Mouse (Mus musculus) large intestine, adult 2 months (tissue): ENCODE measurements at regions not wholly inside any gene's neighbourhood (a gene's known extent, or its start where the extent isn't known, plus 50 kb on each side); places are given as distances from the start of the nearest gene placed in this dataset.

Experiments
- DNase-seq: peaks from one replicate; pipeline ENCODE4 v3.0.0-alpha.2; 2012; ENCODE audit warnings: low read depth, low spot score
- WGBS: fragments of 180-500 bp; shearing (Covaris S2); methylation state at CpG from one replicate; pipeline ENCODE4 v1.1.7; 2018; 5-methylcytosine and 5-hydroxymethylcytosine counted together

DNA sequence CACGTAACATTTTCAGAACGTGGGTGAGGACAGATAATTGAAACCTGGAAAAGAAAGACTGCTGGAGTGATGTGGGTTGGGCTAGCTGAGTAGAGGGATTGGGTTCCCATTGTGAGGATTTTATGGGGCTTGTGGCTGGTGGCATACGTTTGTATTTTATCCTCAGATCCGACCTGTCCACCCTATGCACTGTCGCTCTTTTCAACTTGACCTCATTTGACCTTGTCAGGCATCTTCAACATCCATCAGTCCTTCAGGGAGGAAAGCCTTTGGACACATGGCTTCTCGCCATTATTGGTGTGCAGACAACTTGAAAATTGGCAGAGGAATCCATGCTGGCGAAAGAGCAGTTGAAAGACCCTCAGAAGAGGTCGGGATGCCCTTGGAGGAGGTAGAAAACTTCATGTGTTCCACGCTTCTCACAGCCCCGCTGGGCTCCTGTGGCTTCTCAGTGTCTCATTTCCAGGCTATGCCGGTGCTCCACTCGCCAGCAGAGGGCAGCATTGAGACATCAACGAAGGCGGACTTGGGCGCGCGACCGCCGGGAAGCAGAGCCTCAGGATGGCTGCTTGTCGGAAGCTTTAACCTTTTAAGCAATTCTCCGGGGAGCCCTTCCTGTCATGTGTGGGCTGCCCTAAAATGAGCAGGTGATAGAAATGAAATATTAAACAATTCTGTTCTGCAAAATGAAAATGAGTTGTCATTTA is 896.8 kb upstream of the Car8 start:
- DNase-seq, result peak; percentile 57
- WGBS, result 9% methylated on average over 21 of the region's 21 CpGs

DNA sequence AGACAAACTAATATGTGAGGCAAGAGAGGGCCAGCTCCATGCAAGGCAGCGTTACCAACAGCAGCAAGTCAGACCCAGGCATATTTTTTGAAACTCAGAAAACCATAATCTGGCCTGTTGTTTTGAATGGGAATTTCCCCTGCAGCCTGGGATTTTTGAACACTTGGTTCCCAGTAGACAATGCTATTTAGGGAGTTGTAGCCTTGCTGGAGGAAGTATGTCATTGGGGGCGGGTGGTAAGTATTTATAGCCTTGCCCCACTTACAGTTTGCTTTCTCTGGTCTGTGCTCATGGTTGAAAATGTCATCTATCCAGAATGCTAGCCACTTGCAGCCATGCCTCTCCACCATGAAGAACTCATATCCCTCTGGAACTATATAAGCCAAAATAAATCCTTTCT is 894.9 kb upstream of the Car8 start:
- 55% methylated on average over 2 of the region's 2 CpGs for WGBS
- no peak for DNase-seq

GRCm38 (mm10) chr4:9132982-9133625 is 894.3 kb upstream of the Car8 start:
- DNase-seq, result no peak
- WGBS, result 49% methylated on average over 12 of the region's 12 CpGs

DNA sequence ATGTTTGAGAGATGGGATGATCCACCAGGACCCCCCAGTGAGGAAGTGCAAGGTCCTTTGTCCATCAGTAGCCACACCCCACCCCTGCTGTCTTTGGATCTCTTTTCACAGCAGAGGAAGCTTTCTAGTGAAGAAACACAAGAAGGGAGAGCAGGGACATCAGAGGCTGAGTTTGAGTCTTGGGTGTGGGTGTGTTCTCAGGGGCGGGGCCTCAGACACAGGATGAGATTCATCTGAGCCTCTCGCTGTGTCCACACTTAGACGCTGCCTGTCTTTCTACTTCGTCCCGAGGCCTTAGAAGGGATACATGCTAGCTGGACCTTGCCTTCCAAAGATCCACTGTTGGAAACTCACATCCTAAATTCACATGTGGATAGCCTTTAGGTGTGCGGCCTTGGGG is 893.5 kb upstream of the Car8 start:
- WGBS, result 81% methylated on average over 6 of the region's 6 CpGs
- DNase-seq, result no peak

DNA sequence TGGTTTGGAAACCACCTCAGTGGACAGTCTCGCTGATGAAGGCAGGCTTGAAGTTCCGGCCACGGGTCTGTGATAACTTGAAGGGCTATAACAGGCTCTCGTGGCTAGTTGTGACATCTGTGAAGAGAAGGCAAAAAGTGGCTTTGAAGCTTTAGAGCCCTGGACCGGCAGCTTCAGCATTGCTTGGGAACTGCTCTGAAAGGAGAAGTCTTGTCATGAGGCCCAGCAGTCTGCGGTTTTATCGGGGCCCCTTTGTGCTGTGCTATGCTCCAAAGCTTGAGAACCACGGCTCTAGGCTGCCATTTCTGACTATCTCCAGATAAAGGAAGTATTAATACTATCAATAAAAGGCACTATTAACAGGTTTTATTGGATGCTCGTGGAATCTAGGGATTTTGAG is 892.8 kb upstream of the Car8 start:
- WGBS, result 77% methylated on average over 9 of the region's 9 CpGs
- no peak for DNase-seq

- WGBS, result 39% methylated on average over 11 of the region's 11 CpGs
- peak; percentile 46 for DNase-seq
Observed at GRCm38 (mm10) chr4:9125236-9125963, 886.6 kb upstream of the Car8 start.

GRCm38 (mm10) chr4:9124586-9125232 is 885.9 kb upstream of the Car8 start:
- peak; percentile 57 for DNase-seq
- WGBS, result 79% methylated on average over 4 of the region's 4 CpGs

GRCm38 (mm10) chr4:9124109-9124508 is 885.3 kb upstream of the Car8 start:
- 25% methylated on average over 5 of the region's 5 CpGs for WGBS
- DNase-seq, result peak; percentile 64

DNA sequence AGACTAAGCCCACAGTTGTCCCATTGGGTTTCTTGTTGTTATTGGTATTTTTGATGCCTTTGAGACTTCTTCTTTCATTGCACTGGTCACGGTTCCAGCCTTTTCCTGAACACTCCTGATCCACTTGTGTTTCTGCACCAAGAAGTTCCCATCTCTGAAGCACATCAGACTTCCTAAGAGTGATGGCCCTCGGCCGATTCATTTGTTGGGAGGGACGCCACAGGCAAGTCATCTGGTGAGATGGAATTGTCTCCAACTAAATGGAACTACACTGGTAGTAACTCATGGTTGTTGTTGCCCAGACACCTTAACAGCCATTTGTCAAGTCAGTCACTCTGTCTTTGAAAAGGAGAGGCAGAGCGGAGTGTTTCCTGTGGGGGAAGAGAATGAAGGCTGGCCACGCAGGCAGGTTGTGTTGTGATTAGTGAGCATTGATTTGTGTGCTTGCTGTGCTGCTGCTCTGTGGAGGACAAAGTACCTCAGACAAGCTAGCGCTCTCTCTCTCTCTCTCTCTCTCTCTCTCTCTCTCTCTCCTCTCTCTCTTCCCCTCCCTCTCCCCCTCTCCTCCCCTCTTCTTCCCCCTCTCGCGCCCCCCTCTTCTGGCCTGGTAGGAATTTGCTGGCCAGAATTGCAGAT is 884.7 kb upstream of the Car8 start:
- DNase-seq, result no peak
- 84% methylated on average over 9 of the region's 9 CpGs for WGBS

DNA sequence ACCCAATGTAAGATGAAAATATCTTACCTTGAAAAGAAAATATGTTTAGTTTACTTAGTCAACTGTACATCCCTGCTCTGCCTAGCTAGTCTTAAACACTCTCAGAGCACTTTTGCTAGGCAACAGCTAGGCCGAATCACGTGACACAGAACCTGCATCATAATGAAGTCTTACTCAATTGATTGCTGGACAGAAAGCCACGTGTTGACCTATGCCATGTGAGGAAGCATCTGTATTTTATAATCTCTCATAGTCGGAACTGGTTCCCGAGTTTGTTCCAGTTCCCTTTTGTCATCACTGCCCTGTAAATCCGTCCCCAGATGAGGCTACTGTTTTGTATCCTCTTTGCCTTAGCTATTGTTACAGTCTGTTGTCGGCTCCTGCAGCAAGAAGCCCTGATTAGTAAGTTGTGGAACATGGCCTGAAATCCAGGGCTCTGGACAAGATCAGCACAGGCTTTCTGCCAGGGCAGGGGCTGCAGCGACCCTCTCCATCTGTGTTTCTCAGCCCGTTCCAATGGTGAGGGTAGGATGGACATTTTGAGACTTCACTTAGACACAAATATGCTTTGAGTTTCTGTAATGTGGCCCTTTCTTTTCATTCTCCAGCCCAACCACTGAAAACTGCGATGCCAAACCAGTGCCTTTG is 883.9 kb upstream of the Car8 start:
- no peak for DNase-seq
- 82% methylated on average over 10 of the region's 10 CpGs for WGBS

GRCm38 (mm10) chr4:9116955-9117647 is 878.3 kb upstream of the Car8 start:
- DNase-seq, result no peak
- WGBS, result 80% methylated on average over 4 of the region's 4 CpGs

DNA sequence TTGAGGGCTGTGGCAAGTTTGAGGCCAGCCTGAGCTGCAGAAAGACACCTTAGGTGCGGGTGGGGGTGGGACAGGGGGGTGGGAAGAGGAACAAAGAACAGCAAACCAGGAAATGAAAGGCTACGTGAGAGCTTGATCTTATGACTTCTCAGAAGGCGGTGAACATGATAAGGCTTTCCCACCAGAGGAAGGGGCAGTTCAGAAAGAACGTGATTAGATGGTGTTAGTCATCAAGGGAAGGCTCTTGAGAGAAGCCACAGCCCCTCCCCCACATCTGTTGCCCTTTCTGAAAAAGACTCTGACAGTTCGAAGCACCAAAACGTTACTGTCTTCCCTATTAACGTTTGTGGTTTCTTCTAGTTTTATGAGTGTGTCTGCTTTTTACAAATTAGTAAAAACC is 877.0 kb upstream of the Car8 start:
- WGBS, result 27% methylated on average over 7 of the region's 7 CpGs
- no peak for DNase-seq

DNA sequence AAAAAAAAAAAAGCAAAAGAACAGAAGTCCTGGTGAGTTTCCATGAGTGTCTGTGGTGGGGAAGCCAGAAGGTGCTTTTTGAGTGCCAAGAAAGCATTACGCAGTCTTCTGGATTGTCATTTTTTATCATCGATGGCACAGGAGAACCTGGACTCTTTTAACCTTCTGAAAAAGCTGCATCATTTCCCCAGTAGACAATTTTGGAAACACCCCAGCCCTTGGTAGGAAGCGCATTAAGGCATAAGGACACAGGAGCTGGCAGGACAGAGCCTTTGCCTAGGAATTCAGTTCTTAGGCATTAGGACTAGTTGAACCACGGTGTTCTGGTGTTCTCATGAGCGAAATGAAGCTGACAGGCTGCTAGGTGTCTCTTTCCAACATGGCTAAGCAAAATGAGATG is 875.1 kb upstream of the Car8 start:
- WGBS, result 91% methylated on average over 5 of the region's 5 CpGs

DNA sequence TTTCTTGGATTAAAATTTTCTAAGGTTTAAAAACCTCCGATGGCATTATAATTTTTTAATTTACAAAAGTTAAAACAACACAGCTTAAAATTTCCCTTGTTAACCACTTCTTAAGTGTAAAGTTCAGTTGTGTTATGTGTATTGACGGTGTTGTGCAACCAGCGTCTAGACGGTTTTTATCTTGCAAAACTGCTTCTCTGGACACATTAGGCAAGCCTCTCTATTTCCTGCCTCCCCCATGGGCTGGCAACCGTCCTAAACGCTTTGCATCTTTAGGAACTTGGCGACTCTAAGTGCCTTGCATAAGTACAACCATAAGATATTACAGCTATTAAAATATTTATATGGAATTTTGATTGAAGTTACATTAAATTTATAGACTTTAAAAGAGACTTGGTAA is 871.5 kb upstream of the Car8 start:
- DNase-seq, result no peak
- WGBS, result 38% methylated on average over 7 of the region's 7 CpGs

More for the DNA sequence above, 875.1 kb upstream of the Car8 start:
- no peak for DNase-seq

DNA sequence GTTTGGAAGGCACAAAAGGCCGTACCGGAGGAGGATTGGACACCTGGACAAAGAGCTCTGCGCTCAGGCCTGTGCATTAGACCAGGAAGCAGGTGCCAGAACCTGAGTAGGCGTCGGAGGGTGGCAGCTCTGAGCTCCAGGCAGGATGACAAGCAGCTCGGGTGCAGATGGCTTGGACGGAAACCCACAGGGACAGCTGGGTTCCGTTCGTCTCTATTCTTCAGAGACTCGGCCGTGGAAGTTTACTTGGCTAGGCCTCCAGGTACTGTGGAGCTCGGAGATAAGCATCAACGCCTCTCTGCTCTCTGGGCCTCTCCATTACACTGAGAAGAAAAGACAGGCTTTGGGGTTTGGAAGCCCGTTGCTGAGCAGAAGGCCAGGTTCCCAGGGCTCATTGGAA is 868.5 kb upstream of the Car8 start:
- DNase-seq, result no peak
- 84% methylated on average over 14 of the region's 14 CpGs for WGBS

- 86% methylated on average over 9 of the region's 9 CpGs for WGBS
- DNase-seq, result no peak
Observed at GRCm38 (mm10) chr4:9106778-9107177, 867.9 kb upstream of the Car8 start.

DNA sequence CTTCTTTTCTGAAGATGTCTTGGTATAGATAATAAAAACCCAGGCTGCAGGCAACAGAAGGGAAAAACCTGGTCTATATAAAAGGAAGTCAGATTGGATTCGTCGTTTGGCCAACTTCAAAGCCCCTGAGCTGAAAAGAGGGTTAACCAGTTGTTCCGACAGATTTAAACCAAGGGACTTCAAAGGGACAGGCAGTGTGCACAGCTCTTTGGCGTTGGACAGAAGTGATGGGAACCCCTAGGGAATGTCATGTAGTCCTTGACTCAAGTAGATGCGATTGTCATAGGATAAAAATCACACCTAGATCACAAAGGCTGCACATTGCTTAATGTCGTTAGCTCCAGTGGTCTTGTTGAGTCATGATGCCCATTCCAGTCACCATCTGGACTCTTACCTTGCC is 865.8 kb upstream of the Car8 start:
- no peak for DNase-seq
- 83% methylated on average over 6 of the region's 6 CpGs for WGBS

- 83% methylated on average over 8 of the region's 8 CpGs for WGBS
Observed at GRCm38 (mm10) chr4:9103958-9104357, 865.1 kb upstream of the Car8 start.

More at GRCm38 (mm10) chr4:9103958-9104357, 865.1 kb upstream of the Car8 start:
- no peak for DNase-seq
